Mouse (Mus musculus) heart, postnatal 25 days (tissue): ENCODE measurements at regions not wholly inside any gene's neighbourhood (a gene's known extent, or its start where the extent isn't known, plus 50 kb on each side); places are given as distances from the start of the nearest gene placed in this dataset.

ENCODE experiments used
- DNase-seq: peaks from one replicate; pipeline ENCODE4 v3.0.0; 2022; ENCODE audit warnings: low spot score
- intact Hi-C: fragments of 180-260 bp; cut with DNase I; formaldehyde crosslinking; loops from one replicate; pipeline ENCODE4 v1.15.1; 2025

GRCm38 (mm10) chr3:149347241-149347992, 357.1 kb upstream of the Adgrl2 start:
- no peak for DNase-seq
- intact Hi-C loops = loop anchor here (5.0 kb wide), 1 partner anchor 1005 kb away; no protein-coding TSS in a partner anchor

- DNase-seq = no peak
- intact Hi-C loops = no loop called here
Measured at GRCm38 (mm10) chr3:149342511-149342910, 352.2 kb upstream of the Adgrl2 start.

DNA sequence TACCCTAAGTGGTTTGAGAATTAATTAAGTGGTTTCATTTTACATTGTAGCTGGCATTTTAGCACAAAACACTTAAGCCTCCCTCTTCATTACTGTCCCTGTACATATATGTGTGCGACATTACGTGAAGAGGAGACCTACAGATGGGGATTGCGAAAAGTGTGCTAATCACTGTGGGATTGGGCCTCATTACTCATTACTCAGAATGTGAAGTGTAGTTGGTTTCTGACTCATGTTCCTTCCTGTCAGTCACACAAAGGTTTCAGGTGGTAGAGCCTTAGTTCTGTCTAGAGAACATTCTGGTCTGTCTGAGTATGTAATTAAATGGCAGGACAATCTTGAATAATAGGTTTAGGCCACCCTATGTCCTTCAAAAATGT, 349.0 kb upstream of the Adgrl2 start:
- intact Hi-C loops = no loop called here
- DNase-seq = no peak

GRCm38 (mm10) chr3:149338684-149339373, 348.5 kb upstream of the Adgrl2 start:
- DNase-seq = no peak
- intact Hi-C loops = no loop called here

DNA sequence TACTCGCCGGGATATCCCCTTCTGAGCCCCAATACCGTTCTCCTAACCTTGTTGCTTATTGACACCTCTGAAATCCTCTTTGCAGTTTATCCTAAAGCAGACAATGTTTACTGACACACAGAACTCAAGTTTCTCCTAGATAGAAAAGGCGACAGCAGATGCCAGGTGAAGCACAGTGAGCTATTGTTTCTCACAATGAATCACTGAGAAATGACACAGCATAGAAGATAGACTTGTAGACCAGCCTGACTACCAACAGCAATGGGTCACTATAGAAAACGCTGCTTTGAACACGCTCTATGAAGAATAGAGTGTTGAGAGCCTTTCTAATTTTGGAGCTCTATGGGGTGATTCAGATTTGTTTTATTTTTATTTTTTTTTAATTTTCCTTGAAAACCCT, 344.9 kb upstream of the Adgrl2 start:
- intact Hi-C loops = no loop called here

DNA sequence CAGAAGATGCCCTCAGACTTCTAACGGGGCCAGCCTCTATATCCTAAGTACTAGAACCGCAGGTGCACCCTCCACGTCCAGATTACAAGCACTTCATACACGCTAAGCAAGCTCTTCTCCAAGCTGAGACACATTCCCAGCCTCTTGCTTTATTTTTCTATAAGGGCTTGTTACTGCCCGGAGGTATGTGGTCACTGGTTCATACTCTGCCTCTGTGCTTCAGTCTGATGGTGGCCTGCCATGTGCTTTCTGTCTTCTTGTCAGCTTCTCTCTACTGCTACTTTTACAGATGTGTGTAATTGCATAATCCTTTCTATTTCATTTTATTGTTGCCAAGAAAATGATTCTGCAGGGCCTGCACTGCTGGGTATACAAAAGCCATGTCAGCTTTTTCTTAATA, 343.3 kb upstream of the Adgrl2 start:
- no peak for DNase-seq
- intact Hi-C loops = loop anchor here (5.0 kb wide), 2 partner anchors 71 to 341 kb away; partner anchors contain the start of gene Adgrl2

More for the DNA sequence above, 344.9 kb upstream of the Adgrl2 start:
- DNase-seq = no peak

DNA sequence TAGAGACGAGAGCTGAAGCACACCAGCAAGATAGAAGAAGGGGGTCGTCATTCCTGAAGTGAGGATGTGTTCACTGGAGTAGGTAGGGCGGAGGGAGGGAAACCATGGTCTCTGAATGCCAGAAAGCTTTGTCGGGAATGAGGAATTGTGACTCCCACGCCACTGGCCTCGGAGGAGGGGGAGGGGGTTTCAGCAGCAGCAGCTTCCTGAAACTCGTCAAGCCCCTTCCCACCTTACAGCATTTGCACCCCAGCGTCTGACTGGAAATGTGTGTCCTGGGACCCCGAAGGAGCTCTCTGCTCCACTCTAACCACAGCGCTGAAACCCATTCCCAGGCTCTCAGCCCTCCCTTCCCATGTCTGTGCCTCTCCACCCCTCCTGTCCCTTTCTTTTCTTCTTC, 342.8 kb upstream of the Adgrl2 start:
- DNase-seq = no peak
- intact Hi-C loops = loop anchor here (5.0 kb wide), 2 partner anchors 71 to 341 kb away; partner anchors contain the start of gene Adgrl2

- no peak for DNase-seq
- intact Hi-C loops = loop anchor here (5.0 kb wide), 2 partner anchors 70 to 340 kb away; partner anchors contain the start of gene Adgrl2
Measured at GRCm38 (mm10) chr3:149332105-149332504, 341.8 kb upstream of the Adgrl2 start.

DNA sequence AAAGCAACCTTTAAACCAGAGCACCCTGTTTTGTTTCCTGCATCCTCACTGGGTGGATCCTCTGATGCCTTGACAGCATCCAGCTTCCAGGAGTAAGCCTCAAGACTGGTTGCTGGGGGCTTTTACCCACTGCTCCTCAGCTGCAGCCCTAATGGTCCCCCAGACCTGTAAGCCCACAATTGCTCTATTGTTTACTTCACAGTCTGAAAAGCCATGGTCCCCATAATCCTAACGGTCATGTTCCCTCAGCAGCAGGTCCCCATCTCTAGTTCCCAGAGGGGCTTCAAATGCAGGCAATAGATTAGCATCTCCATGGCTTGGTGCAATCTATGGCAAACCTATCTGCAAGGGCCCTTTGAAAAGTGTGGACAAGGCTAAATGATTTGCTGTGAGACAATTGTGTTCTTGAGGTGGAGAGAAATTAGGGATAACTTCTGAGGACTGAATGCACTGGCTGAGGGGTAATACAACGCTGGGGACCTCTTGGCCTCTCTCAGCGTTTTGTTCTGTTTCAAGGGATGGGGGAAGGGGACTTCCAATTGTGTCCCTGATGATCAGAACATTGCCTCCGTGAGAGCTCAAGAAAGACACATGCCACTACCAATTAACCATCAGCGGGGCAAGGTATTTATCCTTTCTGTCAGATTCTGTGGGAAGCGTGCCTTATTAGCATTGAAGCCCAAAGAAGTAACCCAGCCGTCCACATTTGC, 341.1 kb upstream of the Adgrl2 start:
- no peak for DNase-seq
- intact Hi-C loops = loop anchor here (5.0 kb wide), 2 partner anchors 69 to 339 kb away; partner anchors contain the start of gene Adgrl2

GRCm38 (mm10) chr3:149330716-149331115, 340.4 kb upstream of the Adgrl2 start:
- intact Hi-C loops = loop anchor here (5.0 kb wide), 2 partner anchors 68 to 338 kb away; partner anchors contain the start of gene Adgrl2
- peak; percentile 49 for DNase-seq

DNA sequence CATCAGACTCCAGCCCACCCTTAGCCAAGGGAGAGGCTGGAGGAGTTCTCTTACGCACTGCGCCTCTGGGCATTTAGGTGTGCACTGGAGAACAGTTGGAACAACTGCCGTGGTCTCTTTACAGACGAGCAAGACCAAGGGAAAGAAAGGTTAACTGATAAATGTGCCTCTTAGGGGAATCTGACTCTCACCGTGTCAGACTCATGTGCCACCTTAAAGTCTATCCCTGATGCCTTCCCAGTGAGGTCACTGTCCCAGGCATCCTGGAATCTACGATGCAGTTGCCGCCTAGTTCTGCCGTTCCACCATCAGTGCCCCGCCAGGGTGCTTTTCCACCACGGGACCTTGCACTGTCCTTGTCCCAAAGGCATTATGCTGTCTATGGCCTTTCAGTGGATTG, 339.7 kb upstream of the Adgrl2 start:
- DNase-seq = no peak
- intact Hi-C loops = loop anchor here (5.0 kb wide), 2 partner anchors 68 to 338 kb away; partner anchors contain the start of gene Adgrl2

GRCm38 (mm10) chr3:149329615-149330014, 339.3 kb upstream of the Adgrl2 start:
- intact Hi-C loops = loop anchor here (5.0 kb wide), 2 partner anchors 67 to 337 kb away; partner anchors contain the start of gene Adgrl2
- no peak for DNase-seq

DNA sequence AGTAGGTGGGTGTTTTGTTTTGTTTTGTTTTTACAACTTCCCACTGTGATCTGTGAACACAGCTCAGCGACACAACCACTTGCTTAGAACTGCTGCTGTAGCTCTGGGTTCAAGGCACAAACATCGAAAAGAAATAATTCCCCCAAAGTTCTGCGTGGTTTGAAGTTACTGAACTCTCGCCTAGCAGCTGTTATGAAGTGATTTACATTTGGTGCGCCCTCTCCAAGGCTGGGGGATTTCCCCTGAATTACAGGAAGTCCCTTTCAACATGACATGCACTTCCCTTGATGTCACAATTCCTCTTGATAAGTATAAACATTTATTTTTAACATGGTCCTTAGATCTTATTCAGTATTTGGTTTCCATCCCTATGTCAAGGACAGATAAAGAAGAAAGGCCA, 336.3 kb upstream of the Adgrl2 start:
- intact Hi-C loops = no loop called here
- no peak for DNase-seq

GRCm38 (mm10) chr3:149324088-149324487, 333.7 kb upstream of the Adgrl2 start:
- intact Hi-C loops = no loop called here
- DNase-seq = no peak

- intact Hi-C loops = no loop called here
- no peak for DNase-seq
Measured at GRCm38 (mm10) chr3:149318728-149319127, 328.4 kb upstream of the Adgrl2 start.

- intact Hi-C loops = no loop called here
Measured at GRCm38 (mm10) chr3:149314258-149314657, 323.9 kb upstream of the Adgrl2 start.

GRCm38 (mm10) chr3:149313217-149313616, 322.9 kb upstream of the Adgrl2 start:
- DNase-seq = no peak
- intact Hi-C loops = no loop called here

More at GRCm38 (mm10) chr3:149314258-149314657, 323.9 kb upstream of the Adgrl2 start:
- DNase-seq = no peak

DNA sequence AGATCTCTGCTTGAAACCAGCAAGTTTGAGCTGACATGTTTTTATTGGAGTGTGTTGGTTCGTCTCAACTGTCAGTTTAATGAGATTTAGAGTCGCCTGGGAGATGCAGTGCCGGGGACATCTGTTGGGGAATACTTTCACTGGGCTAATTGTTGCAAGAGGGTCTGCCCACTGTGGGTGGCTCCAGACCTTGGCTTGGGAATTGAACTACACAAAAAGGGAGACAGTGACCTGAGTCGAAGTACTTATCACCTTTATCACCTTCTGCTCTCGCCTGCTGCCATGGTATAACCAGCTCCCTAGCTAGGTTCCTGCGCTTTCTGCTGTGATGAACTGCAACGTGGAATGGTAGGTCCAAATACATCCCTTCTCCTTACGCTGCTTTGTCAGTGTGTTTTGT, 321.2 kb upstream of the Adgrl2 start:
- intact Hi-C loops = no loop called here

GRCm38 (mm10) chr3:149306709-149307108, 316.4 kb upstream of the Adgrl2 start:
- intact Hi-C loops = no loop called here
- no peak for DNase-seq

More for the DNA sequence above, 321.2 kb upstream of the Adgrl2 start:
- DNase-seq = no peak

GRCm38 (mm10) chr3:149306291-149306690, 315.9 kb upstream of the Adgrl2 start:
- intact Hi-C loops = no loop called here

More at GRCm38 (mm10) chr3:149306291-149306690, 315.9 kb upstream of the Adgrl2 start:
- DNase-seq = no peak
